8 mouse cellular contexts compared by ENCODE assay signal in the genomic region with DNA sequence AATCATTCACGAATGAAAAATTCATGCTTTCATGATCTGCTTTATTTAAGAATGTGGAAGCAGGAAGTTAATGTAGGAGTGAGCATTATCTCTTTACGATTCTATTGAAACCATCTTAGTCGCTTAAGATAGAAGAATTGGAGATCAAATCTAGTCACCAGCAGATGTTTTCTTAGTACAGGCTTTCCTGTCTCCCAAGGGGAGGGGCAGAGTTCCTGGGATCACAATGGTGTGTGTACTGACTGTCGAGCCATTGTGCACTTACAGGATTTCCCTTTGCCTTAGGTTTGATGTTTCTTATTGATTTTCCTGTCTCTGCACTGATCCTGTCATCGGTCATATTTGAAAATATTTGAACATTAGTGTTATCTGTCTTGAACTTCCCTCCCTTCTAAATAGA. TPM values are rescaled to one million over a fixed set of nuclear protein-coding genes. Genes with fewer than 3 reads are reported as not detected.
DNase-seq lines count a peak whose midpoint lies in the region; ATAC-seq and TF ChIP-seq lines count a peak whose summit lies in the region.

No protein-coding gene starts in this region.

- 35% methylated on average over 5 of the region's 5 CpGs for WGBS in forebrain, embryonic 11.5 days
- 45% methylated on average over 5 of the region's 5 CpGs for WGBS in limb, embryonic 10.5 days
- 31% methylated on average over 5 of the region's 5 CpGs for WGBS in midbrain, embryonic 16.5 days

- peak; percentile 33 for ATAC-seq in frontal cortex, adult (ENCODE audit: low TSS enrichment)
- peak; percentile 56 for ATAC-seq in forebrain, embryonic 11.5 days (replicated peaks; ENCODE audit: low FRiP score)
- ATAC-seq in midbrain, embryonic 16.5 days = peak; percentile 82

- TF ChIP-seq CTCF in E14TG2a.4 (conservative IDR thresholded peaks at IDR 0.05; ENCODE audit: low read length) = no peak

- DNase-seq in frontal cortex, postnatal 36 days (ENCODE audit: low spot score in 2 of 2) = no peak
- no peak for DNase-seq in forebrain, embryonic 11.5 days (ENCODE audit: low spot score)
- DNase-seq in limb, embryonic 10.5 days (ENCODE audit: low spot score) = no peak
- DNase-seq in ovary, postnatal 36 days (ENCODE audit: low spot score) = no peak
- no peak for DNase-seq in urinary bladder, postnatal 14 days (ENCODE audit: low spot score)

- H3K9me3 ChIP-seq in E14TG2a.4 (ENCODE audit: low read length) = no peaks in the 10 kb centered on the region
- no peaks in the 10 kb centered on the region for H3K9me3 ChIP-seq in forebrain, embryonic 11.5 days (ENCODE audit: control insufficient read depth, low read length)
- H3K9me3 ChIP-seq in limb, embryonic 10.5 days (replicated peaks) = no peaks in the 10 kb centered on the region
- peaks cover 2% of the 10 kb centered on the region; the same call in 1 of the 2 replicates for H3K9me3 ChIP-seq in midbrain, embryonic 16.5 days (replicated peaks; ENCODE audit: control insufficient read depth, low read length, poor library complexity, severe bottlenecking)

- peaks cover 14% of the 10 kb centered on the region for H3K4me1 ChIP-seq in E14TG2a.4 (replicated peaks; ENCODE audit: low read depth, low read length)
- H3K4me1 ChIP-seq in forebrain, embryonic 11.5 days (replicated peaks; ENCODE audit: control insufficient read depth, insufficient read depth, low read length) = no peaks in the 10 kb centered on the region
- peaks cover 6% of the 10 kb centered on the region; the same call in 1 of the 2 replicates for H3K4me1 ChIP-seq in limb, embryonic 10.5 days
- peaks cover 11% of the 10 kb centered on the region for H3K4me1 ChIP-seq in midbrain, embryonic 16.5 days (ENCODE audit: control insufficient read depth, insufficient read depth, low read length)

- peak overlapping the region; percentile 87 for H3K4me2 ChIP-seq in forebrain, embryonic 11.5 days (ENCODE audit: low read depth, low read length, severe bottlenecking)
- peak overlapping the region; percentile 97 for H3K4me2 ChIP-seq in midbrain, embryonic 16.5 days (ENCODE audit: low read length)

- H3K9ac ChIP-seq in forebrain, embryonic 11.5 days (ENCODE audit: low read length) = peak overlapping the region; percentile 72
- peak overlapping the region; percentile 49 for H3K9ac ChIP-seq in midbrain, embryonic 16.5 days (ENCODE audit: low read depth, low read length)

- no peaks in the 10 kb centered on the region for H3K36me3 ChIP-seq in E14TG2a.4 (ENCODE audit: insufficient read depth, low read length)
- H3K36me3 ChIP-seq in forebrain, embryonic 11.5 days (ENCODE audit: control insufficient read depth, insufficient read depth, low read length) = no peaks in the 10 kb centered on the region
- no peaks in the 10 kb centered on the region for H3K36me3 ChIP-seq in limb, embryonic 10.5 days
- no peaks in the 10 kb centered on the region for H3K36me3 ChIP-seq in midbrain, embryonic 16.5 days (ENCODE audit: control insufficient read depth, insufficient read depth, low read length)

- H3K27ac ChIP-seq in forebrain, embryonic 11.5 days (ENCODE audit: low read depth, low read length) = no peak overlapping the region
- peak overlapping the region; percentile 79; the same call in 1 of the 2 replicates for H3K27ac ChIP-seq in limb, embryonic 10.5 days
- H3K27ac ChIP-seq in midbrain, embryonic 16.5 days (ENCODE audit: low read length) = peak overlapping the region; percentile 74

- peak overlapping the region; percentile 91 for H3K4me3 ChIP-seq in E14TG2a.4 (replicated peaks; ENCODE audit: low read length)
- H3K4me3 ChIP-seq in forebrain, embryonic 11.5 days (ENCODE audit: low read depth, low read length) = peak overlapping the region; percentile 58
- H3K4me3 ChIP-seq in limb, embryonic 10.5 days = peak overlapping the region; percentile 67
- H3K4me3 ChIP-seq in midbrain, embryonic 16.5 days (ENCODE audit: low read depth, low read length) = peak overlapping the region; percentile 77

- H3K27me3 ChIP-seq in E14TG2a.4 (ENCODE audit: insufficient read depth, low read length) = no peaks in the 10 kb centered on the region
- H3K27me3 ChIP-seq in forebrain, embryonic 11.5 days (ENCODE audit: control insufficient read depth, insufficient read depth, low read length) = no peaks in the 10 kb centered on the region
- H3K27me3 ChIP-seq in limb, embryonic 10.5 days (ENCODE audit: low read depth, poor library complexity, severe bottlenecking) = no peaks in the 10 kb centered on the region
- no peaks in the 10 kb centered on the region for H3K27me3 ChIP-seq in midbrain, embryonic 16.5 days (ENCODE audit: control insufficient read depth, insufficient read depth, low read depth, low read length)

RNA-seq across cellular contexts. Expression of gene Zfp457, which starts 0.4 kb away (rescaled TPM):
- polyA plus RNA-seq in forebrain, embryonic 11.5 days (2014; fragmentation: Nextera tagmentation; extraction: Ambion mirVana) = 0.36 and 0.56 TPM in 2 replicates
- polyA plus RNA-seq in limb, embryonic 10.5 days (2016; fragmentation: Nextera tagmentation; extraction: Ambion mirVana) = 0.24 and 0.50 TPM in 2 replicates
- 0.97 and 1.2 TPM in 2 replicates for polyA plus RNA-seq in midbrain, embryonic 16.5 days (2015; fragmentation: Nextera tagmentation; extraction: Ambion mirVana)

RNA-seq across cellular contexts. Expression of gene Zfp595, which starts 25.7 kb away (rescaled TPM):
- 1.7 and 2.3 TPM in 2 replicates for polyA plus RNA-seq in forebrain, embryonic 11.5 days (2014; fragmentation: Nextera tagmentation; extraction: Ambion mirVana)
- polyA plus RNA-seq in limb, embryonic 10.5 days (2016; fragmentation: Nextera tagmentation; extraction: Ambion mirVana) = 1.4 and 1.7 TPM in 2 replicates
- 1.6 and 1.9 TPM in 2 replicates for polyA plus RNA-seq in midbrain, embryonic 16.5 days (2015; fragmentation: Nextera tagmentation; extraction: Ambion mirVana)

RNA-seq across cellular contexts. Expression of gene Zfp458, which starts 28.5 kb away (rescaled TPM):
- polyA plus RNA-seq in forebrain, embryonic 11.5 days (2014; fragmentation: Nextera tagmentation; extraction: Ambion mirVana) = 1.5 and 1.9 TPM in 2 replicates
- polyA plus RNA-seq in limb, embryonic 10.5 days (2016; fragmentation: Nextera tagmentation; extraction: Ambion mirVana) = 0.74 and 1.5 TPM in 2 replicates
- polyA plus RNA-seq in midbrain, embryonic 16.5 days (2015; fragmentation: Nextera tagmentation; extraction: Ambion mirVana) = 5.8 and 6.9 TPM in 2 replicates

RNA-seq across cellular contexts. Expression of gene Gm28044, which starts 53.6 kb away (rescaled TPM):
- polyA plus RNA-seq in forebrain, embryonic 11.5 days (2014; fragmentation: Nextera tagmentation; extraction: Ambion mirVana) = 1.6 and 2.1 TPM in 2 replicates
- polyA plus RNA-seq in limb, embryonic 10.5 days (2016; fragmentation: Nextera tagmentation; extraction: Ambion mirVana) = not detected in 2 replicates
- not detected in 2 replicates for polyA plus RNA-seq in midbrain, embryonic 16.5 days (2015; fragmentation: Nextera tagmentation; extraction: Ambion mirVana)

RNA-seq across cellular contexts. Expression of gene Zfp953, which starts 53.7 kb away (rescaled TPM):
- polyA plus RNA-seq in forebrain, embryonic 11.5 days (2014; fragmentation: Nextera tagmentation; extraction: Ambion mirVana) = 0.95 and 1.1 TPM in 2 replicates
- polyA plus RNA-seq in limb, embryonic 10.5 days (2016; fragmentation: Nextera tagmentation; extraction: Ambion mirVana) = 0.93 and 1.2 TPM in 2 replicates
- 0.57 and 0.65 TPM in 2 replicates for polyA plus RNA-seq in midbrain, embryonic 16.5 days (2015; fragmentation: Nextera tagmentation; extraction: Ambion mirVana)
